Mouse (Mus musculus) midbrain, embryonic 15.5 days (tissue): ENCODE results near the gene Gstt4. TPM values are rescaled to one million over a fixed set of nuclear protein-coding genes. Genes with fewer than 3 reads are reported as not detected.
"Not testable (repeated sequence)": the region's sequence is repeated elsewhere in the genome, so short reads cannot be mapped to it uniquely, and the experiment has no call there.

Source experiments
- ATAC-seq: fragments of 200-750 bp; cut with Nextera tagmentation; replicated peaks from 2 replicates; pipeline ENCODE4 v1.8.0; 2017; ENCODE audit warnings: moderate TSS enrichment
- H3K27ac ChIP-seq: fragments of 300-500 bp; sonication (generic); 2 replicates; pipeline ENCODE4 v1.5.1; 2015; ENCODE audit warnings: mild to moderate bottlenecking, inconsistent platforms
- H3K27me3 ChIP-seq: fragments of 300-500 bp; sonication (generic); replicated peaks from 2 replicates; pipeline ENCODE4 v1.6.1; 2015; ENCODE audit warnings: inconsistent platforms
- H3K36me3 ChIP-seq: fragments of 300-500 bp; sonication (generic); replicated peaks from 2 replicates; pipeline ENCODE4 v1.6.1; 2015; ENCODE audit warnings: inconsistent platforms
- H3K4me1 ChIP-seq: fragments of 300-500 bp; sonication (generic); 2 replicates; pipeline ENCODE4 v1.6.1; 2015; ENCODE audit warnings: inconsistent platforms
- H3K4me2 ChIP-seq: fragments of 300-500 bp; sonication (generic); 2 replicates; pipeline ENCODE4 v1.6.1; 2015; ENCODE audit warnings: inconsistent platforms, mild to moderate bottlenecking, moderate library complexity
- H3K4me3 ChIP-seq: fragments of 300-500 bp; sonication (generic); 2 replicates; pipeline ENCODE4 v1.5.1; 2015; ENCODE audit warnings: mild to moderate bottlenecking, inconsistent platforms
- H3K9ac ChIP-seq: fragments of 300-500 bp; sonication (generic); 2 replicates; pipeline ENCODE4 v1.6.1; 2015; ENCODE audit warnings: mild to moderate bottlenecking, inconsistent platforms
- H3K9me3 ChIP-seq: fragments of 300-500 bp; sonication (generic); 2 replicates; pipeline ENCODE4 v1.6.1; 2016; ENCODE audit warnings: inconsistent platforms
- WGBS: fragments of 180-500 bp; shearing (Covaris S2); methylation state at CpG from one replicate; pipeline ENCODE4 v1.1.7; 2015; ENCODE audit warnings: mixed read lengths; 5-methylcytosine and 5-hydroxymethylcytosine counted together
- polyA plus RNA-seq: library from polyadenylated mRNA; unstranded; fragments of >200 nt; fragmentation: Nextera tagmentation; extraction: Ambion mirVana; gene quantifications from 2 replicates; pipeline ENCODE4 v1.2.1, GENCODE M21; 2015

Gene Gstt4
- polyA plus RNA-seq, 1 experiment from 2014 or later = not detected

- no peak overlapping the region for H3K4me3 ChIP-seq
- no peak for ATAC-seq
- H3K36me3 ChIP-seq = no peaks in the 10 kb centered on the region
- H3K27ac ChIP-seq = no peak overlapping the region
- 93% methylated on average over 12 of the region's 12 CpGs for WGBS
- H3K4me2 ChIP-seq = no peak overlapping the region
- H3K9me3 ChIP-seq = no peaks in the 10 kb centered on the region
- peaks cover 12% of the 10 kb centered on the region for H3K4me1 ChIP-seq
- no peak overlapping the region for H3K9ac ChIP-seq
- H3K27me3 ChIP-seq = no peaks in the 10 kb centered on the region
Observed at GRCm38 (mm10) chr10:75852539-75853125, 30.3 kb upstream of the Gstt4 start.

- no peaks in the 10 kb centered on the region for H3K27me3 ChIP-seq
- no peak overlapping the region for H3K27ac ChIP-seq
- no peak for ATAC-seq
- no peak overlapping the region for H3K9ac ChIP-seq
- WGBS = 44% methylated on average over 3 of the region's 3 CpGs
- peaks cover 11% of the 10 kb centered on the region for H3K4me1 ChIP-seq
- H3K36me3 ChIP-seq = no peaks in the 10 kb centered on the region
- H3K4me2 ChIP-seq = no peak overlapping the region
- H3K4me3 ChIP-seq = no peak overlapping the region
- no peaks in the 10 kb centered on the region for H3K9me3 ChIP-seq
Observed at GRCm38 (mm10) chr10:75851681-75852080, 29.3 kb upstream of the Gstt4 start.

- Histone ChIP-seq H3K4me1 (peaks cover 11% of the 10 kb centered on the region), H3K27ac (no peak overlapping the region), H3K4me2 (no peak overlapping the region), H3K9ac (no peak overlapping the region), H3K4me3 (no peak overlapping the region), H3K27me3 (no peaks in the 10 kb centered on the region), H3K9me3 (no peaks in the 10 kb centered on the region), H3K36me3 (no peaks in the 10 kb centered on the region)
- 2% methylated on average over 6 of the region's 6 CpGs for WGBS
- ATAC-seq = no peak
Observed at GRCm38 (mm10) chr10:75851076-75851475, 28.7 kb upstream of the Gstt4 start.

GRCm38 (mm10) chr10:75848382-75848781 lies 26.0 kb upstream of the Gstt4 start:
- no peak for ATAC-seq
- H3K27ac ChIP-seq = no peak overlapping the region
- H3K4me2 ChIP-seq = no peak overlapping the region
- H3K9me3 ChIP-seq = no peaks in the 10 kb centered on the region
- WGBS = 38% methylated on average over 3 of the region's 3 CpGs
- H3K27me3 ChIP-seq = no peaks in the 10 kb centered on the region
- no peaks in the 10 kb centered on the region for H3K36me3 ChIP-seq
- no peak overlapping the region for H3K4me3 ChIP-seq
- no peak overlapping the region for H3K9ac ChIP-seq
- H3K4me1 ChIP-seq = peaks cover 20% of the 10 kb centered on the region

GRCm38 (mm10) chr10:75845306-75845930 lies 23.1 kb upstream of the Gstt4 start:
- Histone ChIP-seq H3K9me3 (no peaks in the 10 kb centered on the region), H3K27me3 (no peaks in the 10 kb centered on the region), H3K4me2 (no peak overlapping the region), H3K9ac (no peak overlapping the region), H3K36me3 (no peaks in the 10 kb centered on the region), H3K4me1 (0 out of 2 replicates have a peak, but pooled peaks cover 9% of the 10 kb centered on the region), H3K4me3 (no peak overlapping the region), H3K27ac (no peak overlapping the region)
- no peak for ATAC-seq
- 77% methylated on average over 6 of the region's 6 CpGs for WGBS

GRCm38 (mm10) chr10:75844800-75845199 lies 22.5 kb upstream of the Gstt4 start:
- 42% methylated on average over 1 of the region's 1 CpGs for WGBS
- no peaks in the 10 kb centered on the region for H3K36me3 ChIP-seq
- no peak overlapping the region for H3K4me3 ChIP-seq
- 0 out of 2 replicates have a peak overlapping the region, but pooled peaks have one; percentile 8 for H3K27ac ChIP-seq
- ATAC-seq = no peak
- no peaks in the 10 kb centered on the region for H3K27me3 ChIP-seq
- no peak overlapping the region for H3K4me2 ChIP-seq
- 0 out of 2 replicates have a peak, but pooled peaks cover 9% of the 10 kb centered on the region for H3K4me1 ChIP-seq
- no peaks in the 10 kb centered on the region for H3K9me3 ChIP-seq
- no peak overlapping the region for H3K9ac ChIP-seq

- not testable (repeated sequence) for H3K4me1 ChIP-seq, H3K36me3 ChIP-seq, H3K27ac ChIP-seq, H3K27me3 ChIP-seq, H3K4me2 ChIP-seq, H3K9me3 ChIP-seq, H3K4me3 ChIP-seq, H3K9ac ChIP-seq, ATAC-seq
- 82% methylated on average over 6 of the region's 6 CpGs for WGBS
Observed at GRCm38 (mm10) chr10:75843898-75844297, 21.6 kb upstream of the Gstt4 start.

GRCm38 (mm10) chr10:75839092-75839491 lies 16.7 kb upstream of the Gstt4 start:
- no peaks in the 10 kb centered on the region for H3K9me3 ChIP-seq
- no peak for ATAC-seq
- H3K4me1 ChIP-seq = peaks cover 24% of the 10 kb centered on the region
- 83% methylated on average over 10 of the region's 10 CpGs for WGBS
- no peak overlapping the region for H3K27ac ChIP-seq
- H3K4me2 ChIP-seq = no peak overlapping the region
- peaks cover 11% of the 10 kb centered on the region; the same call in 1 of the 2 replicates for H3K27me3 ChIP-seq
- no peak overlapping the region for H3K9ac ChIP-seq
- no peaks in the 10 kb centered on the region for H3K36me3 ChIP-seq
- no peak overlapping the region for H3K4me3 ChIP-seq

- Histone ChIP-seq H3K27me3 (peaks cover 26% of the 10 kb centered on the region), H3K4me2 (peak within 1 kb of the TSS; percentile 59), H3K27ac (peak within 1 kb of the TSS; percentile 80), H3K36me3 (no peaks in the 10 kb centered on the region), H3K9ac (peak within 1 kb of the TSS; percentile 46), H3K4me1 (peaks cover 26% of the 10 kb centered on the region), H3K4me3 (peak within 1 kb of the TSS; percentile 48), H3K9me3 (no peaks in the 10 kb centered on the region)
- 0% methylated on average over 21 of the region's 21 CpGs for WGBS
- ATAC-seq = peak; percentile 92
Observed at GRCm38 (mm10) chr10:75837248-75837759, 15.0 kb upstream of the Gstt4 start, which contains the start of gene Gstt2. Gene Gstt2, minus strand, starts transcription at chr10:75837424.

- peaks cover 26% of the 10 kb centered on the region for H3K4me1 ChIP-seq
- 30% methylated on average over 7 of the region's 10 CpGs for WGBS
- ATAC-seq = no peak
- H3K4me3 ChIP-seq = peak overlapping the region; percentile 21; the same call in 1 of the 2 replicates
- peaks cover 26% of the 10 kb centered on the region for H3K27me3 ChIP-seq
- H3K4me2 ChIP-seq = peak overlapping the region; percentile 59
- H3K36me3 ChIP-seq = no peaks in the 10 kb centered on the region
- H3K9me3 ChIP-seq = no peaks in the 10 kb centered on the region
- H3K9ac ChIP-seq = no peak overlapping the region; the same call in 1 of the 2 replicates
- H3K27ac ChIP-seq = no peak overlapping the region
Observed at GRCm38 (mm10) chr10:75835761-75836531, 13.6 kb upstream of the Gstt4 start.

GRCm38 (mm10) chr10:75835307-75835706 lies 13.0 kb upstream of the Gstt4 start:
- peaks cover 26% of the 10 kb centered on the region for H3K27me3 ChIP-seq
- no peaks in the 10 kb centered on the region for H3K36me3 ChIP-seq
- H3K27ac ChIP-seq = no peak overlapping the region
- H3K4me2 ChIP-seq = peak overlapping the region; percentile 59
- peaks cover 26% of the 10 kb centered on the region for H3K4me1 ChIP-seq
- peak overlapping the region; percentile 8; the same call in 1 of the 2 replicates for H3K9ac ChIP-seq
- 3% methylated on average over 10 of the region's 10 CpGs for WGBS
- H3K9me3 ChIP-seq = no peaks in the 10 kb centered on the region
- peak overlapping the region; percentile 21 for H3K4me3 ChIP-seq
- ATAC-seq = no peak

GRCm38 (mm10) chr10:75834721-75835120 lies 12.4 kb upstream of the Gstt4 start:
- Histone ChIP-seq H3K4me2 (peak overlapping the region; percentile 59), H3K4me3 (peak overlapping the region; percentile 34), H3K4me1 (peaks cover 26% of the 10 kb centered on the region), H3K36me3 (no peaks in the 10 kb centered on the region), H3K9ac (no peak overlapping the region), H3K27ac (no peak overlapping the region), H3K27me3 (peaks cover 26% of the 10 kb centered on the region), H3K9me3 (no peaks in the 10 kb centered on the region)
- 14% methylated on average over 9 of the region's 9 CpGs for WGBS
- no peak for ATAC-seq
